Mouse (Mus musculus) heart, adult 2 months (tissue): ENCODE results near the gene Dixdc1. TPM values are rescaled to one million over a fixed set of nuclear protein-coding genes. Genes with fewer than 3 reads are reported as not detected.

Experiments
- DNase-seq, 2 experiments: peaks; one replicate each; pipeline ENCODE4 v3.0.0; 2021
- H3K27ac ChIP-seq: fragments of 200-600 bp; 2 replicates; pipeline ENCODE4 v1.8.1; 2022
- H3K27me3 ChIP-seq: fragments of 200-500 bp; 2 replicates; pipeline ENCODE4 v1.6.1; 2012; ENCODE audit warnings: mild to moderate bottlenecking, low read length, inconsistent platforms, mixed read lengths; ENCODE audit not compliant: control insufficient read depth, insufficient read depth
- H3K36me3 ChIP-seq: fragments of 200-500 bp; 2 replicates; pipeline ENCODE4 v1.6.1; 2012; ENCODE audit warnings: low read length, inconsistent platforms; ENCODE audit not compliant: control insufficient read depth, insufficient read depth
- H3K4me1 ChIP-seq: fragments of 200-500 bp; 2 replicates; pipeline ENCODE4 v1.6.1; 2011; ENCODE audit warnings: low read length; ENCODE audit not compliant: control insufficient read depth, insufficient read depth
- H3K4me3 ChIP-seq: fragments of 200-600 bp; 2 replicates; pipeline ENCODE4 v1.8.1; 2022
- H3K79me2 ChIP-seq: fragments of 200-500 bp; replicated peaks from 2 replicates; pipeline ENCODE4 v1.6.1; 2012; ENCODE audit warnings: mild to moderate bottlenecking, inconsistent platforms, low read length, moderate library complexity, mixed read lengths; ENCODE audit not compliant: control insufficient read depth, insufficient read depth
- H3K9ac ChIP-seq: fragments of 200-500 bp; 2 replicates; pipeline ENCODE4 v1.6.1; 2012; ENCODE audit warnings: low read depth, mild to moderate bottlenecking, control low read depth, inconsistent platforms, low read length, mixed read lengths
- CTCF ChIP-seq: fragments of 200-600 bp; IDR thresholded peaks from 2 replicates; pipeline ENCODE4 v1.8.1; 2022; ENCODE audit warnings: antibody characterized with exemption, mild to moderate bottlenecking, moderate library complexity
- EP300 ChIP-seq: fragments of 200-500 bp; IDR thresholded peaks from 2 replicates; pipeline ENCODE4 v1.6.1; 2011; ENCODE audit warnings: low read depth, low read length, control low read depth; ENCODE audit not compliant: insufficient read depth
- POLR2A ChIP-seq: fragments of 200-500 bp; IDR thresholded peaks from 2 replicates; pipeline ENCODE4 v1.6.1; 2011; ENCODE audit warnings: mild to moderate bottlenecking, low read depth, low read length, control low read depth; ENCODE audit not compliant: insufficient read depth
- WGBS: fragments of 180-500 bp; shearing (Covaris S2); methylation state at CpG from one replicate; pipeline ENCODE4 v1.1.7; 2018; 5-methylcytosine and 5-hydroxymethylcytosine counted together
- intact Hi-C: fragments of 180-260 bp; cut with DNase I; formaldehyde crosslinking; loops from one replicate; pipeline ENCODE4 v1.15.1; 2025
- polyA plus RNA-seq: library from polyadenylated mRNA; depleted of rRNA; stranded (reverse); fragments of >200 nt; gene quantifications from 2 replicates; pipeline ENCODE4 v1.2.3, GENCODE M21; 2012
- total RNA-seq, 2 experiments: library from RNA; stranded (reverse); gene quantifications; 2 replicates each; pipeline ENCODE4 v1.2.3; 2021

Gene Dixdc1
- total and polyA plus RNA-seq, 3 experiments, result 2.6 to 5.4 (median 3.4) TPM

DNA sequence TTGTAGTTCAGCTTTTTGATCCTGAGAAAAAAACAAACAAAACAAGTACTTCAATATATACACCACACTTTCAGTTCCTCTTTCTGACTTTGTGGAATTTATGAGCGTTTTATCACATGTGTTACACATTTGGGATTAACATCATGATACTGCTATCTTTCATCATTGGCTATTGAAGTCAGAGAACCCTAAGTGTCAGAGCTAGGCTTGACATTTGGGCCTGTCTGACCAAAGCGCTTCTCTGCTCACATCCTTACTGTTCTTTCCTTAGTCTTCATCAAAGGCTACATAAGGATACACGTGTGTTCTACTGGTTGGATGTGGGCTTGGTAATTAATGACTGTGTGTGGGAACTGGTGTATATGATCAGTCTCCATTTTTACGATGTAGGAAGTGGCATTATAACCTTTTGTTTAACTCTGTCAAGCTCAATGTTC is 34.7 kb upstream of the Dixdc1 start:
- Histone ChIP-seq H3K4me3 (no peak overlapping the region), H3K27me3 (no peaks in the 10 kb centered on the region), H3K79me2 (no peaks in the 10 kb centered on the region), H3K27ac (no peak overlapping the region), H3K9ac (no peak overlapping the region), H3K4me1 (peaks cover 1% of the 10 kb centered on the region), H3K36me3 (no peaks in the 10 kb centered on the region)
- intact Hi-C loops, result no loop called here
- 70% methylated on average over 4 of the region's 4 CpGs for WGBS
- no peak for DNase-seq
- no peak for TF ChIP-seq EP300
- TF ChIP-seq POLR2A, result no peak
- TF ChIP-seq CTCF, result no peak

DNA sequence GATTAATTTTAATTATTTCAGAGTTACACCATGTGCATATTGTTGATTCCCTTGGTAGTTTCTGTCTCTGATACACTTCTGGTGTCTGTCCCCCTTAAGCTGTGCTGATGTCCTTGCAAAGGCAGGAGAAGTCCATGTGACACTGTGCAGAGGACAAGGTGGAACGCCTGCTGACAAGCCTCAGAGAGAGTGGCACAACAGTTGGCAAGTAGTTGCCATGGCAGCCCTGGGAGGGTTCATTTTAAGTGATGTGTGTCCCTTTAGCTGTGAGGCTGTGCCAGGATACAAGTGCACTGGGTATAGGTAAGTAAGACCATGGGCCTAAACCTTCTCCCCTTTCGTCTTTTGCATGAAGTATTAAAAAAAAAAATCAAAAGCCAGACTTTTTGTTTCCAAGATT is 30.7 kb upstream of the Dixdc1 start:
- Histone ChIP-seq H3K79me2 (no peaks in the 10 kb centered on the region), H3K27me3 (no peaks in the 10 kb centered on the region), H3K36me3 (no peaks in the 10 kb centered on the region), H3K4me1 (peaks cover 4% of the 10 kb centered on the region), H3K27ac (peak overlapping the region; percentile 18; the same call in 1 of the 2 replicates), H3K9ac (no peak overlapping the region), H3K4me3 (no peak overlapping the region)
- TF ChIP-seq EP300, result 0 out of 2 replicates have a peak, but pooled peaks have one; percentile 35
- TF ChIP-seq CTCF, result no peak
- WGBS, result 76% methylated on average over 2 of the region's 2 CpGs
- intact Hi-C loops, result no loop called here
- DNase-seq, result peak in 1 of 2 experiments; percentile 45

DNA sequence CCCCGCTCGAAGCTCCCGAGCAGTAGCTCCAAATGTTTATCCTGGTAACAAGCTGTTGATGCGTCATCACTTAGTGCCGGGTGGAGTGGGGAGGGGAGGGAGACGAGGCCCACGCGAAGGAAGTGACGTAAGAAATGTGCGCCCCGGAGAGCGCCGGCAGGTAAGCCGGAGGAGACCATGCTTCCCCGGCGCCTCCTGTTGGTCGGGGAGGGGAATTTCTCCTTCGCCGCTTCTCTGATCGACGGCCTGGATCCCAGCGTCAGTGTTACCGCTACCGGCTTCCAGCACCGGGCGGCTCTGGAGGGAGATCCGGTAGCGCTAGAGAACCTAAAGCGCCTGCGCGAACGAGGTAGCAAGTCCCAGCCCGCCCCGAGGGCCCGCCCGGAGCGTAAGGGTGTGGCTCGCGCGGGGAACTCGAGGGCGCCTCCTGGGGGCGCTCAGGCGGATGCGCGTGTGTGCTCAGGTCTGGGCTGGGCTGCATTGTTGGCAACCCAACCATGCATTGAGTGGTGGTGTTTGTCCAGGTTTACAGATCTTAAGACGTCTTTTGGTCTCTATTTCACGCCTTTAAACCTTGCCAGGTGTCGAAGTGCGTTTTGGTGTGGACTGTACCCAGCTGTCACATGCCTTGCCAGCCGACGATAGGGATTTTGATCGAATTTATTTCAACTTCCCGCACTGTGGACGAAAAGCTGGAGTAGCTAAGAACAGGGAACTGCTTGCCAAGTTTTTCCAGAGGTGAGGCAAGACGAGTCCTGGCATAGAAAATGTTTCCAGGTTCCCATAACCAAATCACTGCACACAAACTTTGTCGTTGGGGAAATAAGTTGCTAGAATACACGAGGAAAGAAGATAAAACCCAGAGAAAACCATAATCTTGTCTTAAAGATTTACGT is 29.0 kb upstream of the Dixdc1 start, which contains the start of gene Fdxacb1:
Gene Fdxacb1, plus strand, starts transcription at position 130 of the 896 bp plus-strand sequence.
- intact Hi-C loops, result loop anchor here (1.0 to 5.0 kb wide), 3 partner anchors 70 to 166 kb away; partner anchors contain the start of genes Dlat, Sdhd and Timm8b
- Histone ChIP-seq H3K4me3 (peak within 1 kb of the TSS; percentile 72), H3K27me3 (no peaks in the 10 kb centered on the region), H3K9ac (peak within 1 kb of the TSS; percentile 72), H3K4me1 (peaks cover 4% of the 10 kb centered on the region), H3K36me3 (no peaks in the 10 kb centered on the region), H3K27ac (peak within 1 kb of the TSS; percentile 93), H3K79me2 (no peaks in the 10 kb centered on the region)
- peak; percentile 97 for TF ChIP-seq CTCF
- TF ChIP-seq EP300, result peak; percentile 73
- TF ChIP-seq POLR2A, result peak; percentile 37; the same call in 1 of the 2 replicates
- WGBS, result 2% methylated on average over 59 of the region's 59 CpGs
- peak; percentile 98 for DNase-seq

DNA sequence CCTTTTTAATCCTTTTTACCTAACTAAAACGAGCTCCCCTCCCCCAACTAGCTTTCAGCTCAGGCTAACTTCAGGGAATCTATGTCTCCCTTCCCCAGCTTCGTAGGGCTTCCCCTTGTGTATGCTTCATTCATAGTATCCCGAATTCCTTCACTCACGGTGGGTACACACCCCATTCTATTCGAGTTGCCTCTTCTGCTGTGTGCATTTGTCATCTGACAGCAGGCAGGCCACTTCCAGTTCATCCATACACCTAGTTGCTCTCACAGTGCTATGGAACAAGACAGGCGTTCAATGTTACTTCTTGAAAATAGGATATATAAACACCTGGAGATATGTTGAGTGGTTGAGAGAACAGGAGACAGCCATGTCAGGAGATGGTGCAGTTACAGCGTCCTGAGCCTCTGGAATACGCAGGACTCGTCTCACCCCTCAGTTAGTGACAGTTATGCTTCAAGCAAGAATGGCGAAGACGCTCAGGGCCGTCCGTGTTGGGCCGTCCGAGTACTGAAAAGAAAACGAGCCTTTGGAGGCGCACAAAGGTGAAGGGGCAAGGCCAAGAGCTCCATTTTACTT is 28.3 kb upstream of the Dixdc1 start:
- DNase-seq, result no peak
- TF ChIP-seq CTCF (no peak), EP300 (no peak), POLR2A (peak; percentile 84; the same call in 1 of the 2 replicates)

DNA sequence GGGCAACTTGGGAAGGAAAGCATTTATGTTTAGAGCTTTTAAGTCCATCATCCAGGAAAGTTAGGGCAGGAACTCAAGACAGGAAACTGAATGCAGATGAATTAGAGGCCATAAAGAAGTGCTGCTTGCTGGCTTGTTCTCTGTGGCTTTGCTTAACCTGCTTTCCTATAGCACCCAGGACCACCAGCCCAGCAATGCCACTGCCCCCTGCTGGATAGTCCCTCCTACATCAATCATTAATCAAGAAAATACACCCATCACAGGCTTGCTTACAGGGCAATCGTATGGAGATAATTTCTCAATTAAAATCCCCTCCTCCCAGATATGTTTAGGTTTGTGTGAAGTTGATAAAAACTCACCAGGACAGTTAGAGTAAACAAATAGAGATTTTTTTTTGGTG is 24.0 kb upstream of the Dixdc1 start:
- Histone ChIP-seq H3K36me3 (no peaks in the 10 kb centered on the region), H3K4me1 (peaks cover 2% of the 10 kb centered on the region), H3K4me3 (no peak overlapping the region), H3K9ac (no peak overlapping the region), H3K79me2 (no peaks in the 10 kb centered on the region), H3K27ac (no peak overlapping the region), H3K27me3 (no peaks in the 10 kb centered on the region)
- WGBS, result 68% methylated on average over 1 of the region's 1 CpGs
- TF ChIP-seq POLR2A, result no peak
- peak; percentile 61 for TF ChIP-seq CTCF
- intact Hi-C loops, result loop anchor here (1.0 to 5.0 kb wide), 2 partner anchors 54 to 236 kb away; partner anchors contain the start of gene Pts
- DNase-seq, result no peak

More for the DNA sequence above, 28.3 kb upstream of the Dixdc1 start:
- no peaks in the 10 kb centered on the region for H3K79me2 ChIP-seq
- H3K4me1 ChIP-seq, result peaks cover 4% of the 10 kb centered on the region
- peak overlapping the region; percentile 93 for H3K27ac ChIP-seq
- no peaks in the 10 kb centered on the region for H3K27me3 ChIP-seq
- intact Hi-C loops, result loop anchor here (1.0 to 5.0 kb wide), 3 partner anchors 69 to 165 kb away; partner anchors contain the start of genes Dlat, Sdhd and Timm8b
- H3K36me3 ChIP-seq, result no peaks in the 10 kb centered on the region
- 4% methylated on average over 17 of the region's 17 CpGs for WGBS
- peak overlapping the region; percentile 72 for H3K9ac ChIP-seq
- H3K4me3 ChIP-seq, result peak overlapping the region; percentile 72
